Mouse (Mus musculus): ENCODE results near the gene Rassf1. TPM values are rescaled to one million over a fixed set of nuclear protein-coding genes. Genes with fewer than 3 reads are reported as not detected.

Rassf1 gene
- polyA plus RNA-seq, 1 experiment from 2014 or later: 66.5 TPM

GRCm38 (mm10) chr9:107576357-107577107 is 25.2 kb downstream of the Rassf1 start, which contains the start of gene Hyal1:
Gene Hyal1, plus strand, starts transcription at chr9:107576927.
- peak; percentile 92 for DNase-seq (ENCODE audit: low spot score)
- peak within 1 kb of the TSS; percentile 43 for H3K4me3 ChIP-seq (ENCODE audit: low read depth, low read length)
- H3K4me2 ChIP-seq (ENCODE audit: low read depth, low read length): peak within 1 kb of the TSS; percentile 63
- H3K4me1 ChIP-seq (ENCODE audit: control insufficient read depth, insufficient read depth, low read length): peaks cover 11% of the 10 kb centered on the region
- H3K9ac ChIP-seq (ENCODE audit: low read depth, low read length): peak within 1 kb of the TSS; percentile 67
- H3K27ac ChIP-seq (replicated peaks; ENCODE audit: low read depth, low read length): peak within 1 kb of the TSS; percentile 82
- no peaks in the 10 kb centered on the region for H3K9me3 ChIP-seq (ENCODE audit: control insufficient read depth, low read length)
- peaks cover 33% of the 10 kb centered on the region for H3K36me3 ChIP-seq (ENCODE audit: control insufficient read depth, insufficient read depth, low read length)
- ATAC-seq (ENCODE audit: low read depth): peak; percentile 75
- no peaks in the 10 kb centered on the region for H3K27me3 ChIP-seq (replicated peaks; ENCODE audit: control insufficient read depth, insufficient read depth, low read length)
- 21% methylated on average over 13 of the region's 16 CpGs for whole genome bisulfite sequencing

GRCm38 (mm10) chr9:107577871-107578270 is 26.5 kb downstream of the Rassf1 start:
- 88% methylated on average over 10 of the region's 10 CpGs for WGBS
- Histone ChIP-seq H3K4me2 (ENCODE audit: low read depth, low read length) (peak overlapping the region; percentile 63; the same call in 1 of the 2 replicates), H3K4me3 (ENCODE audit: low read depth, low read length) (no peak overlapping the region), H3K4me1 (ENCODE audit: control insufficient read depth, insufficient read depth, low read length) (peaks cover 11% of the 10 kb centered on the region), H3K9me3 (ENCODE audit: control insufficient read depth, low read length) (no peaks in the 10 kb centered on the region), H3K27me3 (replicated peaks; ENCODE audit: control insufficient read depth, insufficient read depth, low read length) (no peaks in the 10 kb centered on the region), H3K36me3 (ENCODE audit: control insufficient read depth, insufficient read depth, low read length) (peaks cover 22% of the 10 kb centered on the region), H3K27ac (replicated peaks; ENCODE audit: low read depth, low read length) (no peak overlapping the region), H3K9ac (ENCODE audit: low read depth, low read length) (no peak overlapping the region)
- ATAC-seq (ENCODE audit: low read depth): no peak
- no peak for DNase-seq (ENCODE audit: low spot score)

- Histone ChIP-seq H3K4me2 (ENCODE audit: low read depth, low read length) (peak within 1 kb of the TSS; percentile 68; the same call in 1 of the 2 replicates), H3K36me3 (ENCODE audit: control insufficient read depth, insufficient read depth, low read length) (peaks cover 22% of the 10 kb centered on the region), H3K27ac (replicated peaks; ENCODE audit: low read depth, low read length) (peak within 1 kb of the TSS; percentile 92; the same call in 1 of the 2 replicates), H3K4me3 (ENCODE audit: low read depth, low read length) (no peak within 1 kb of the TSS), H3K9me3 (ENCODE audit: control insufficient read depth, low read length) (no peaks in the 10 kb centered on the region), H3K4me1 (ENCODE audit: control insufficient read depth, insufficient read depth, low read length) (peaks cover 11% of the 10 kb centered on the region), H3K9ac (ENCODE audit: low read depth, low read length) (no peak within 1 kb of the TSS), H3K27me3 (replicated peaks; ENCODE audit: control insufficient read depth, insufficient read depth, low read length) (no peaks in the 10 kb centered on the region)
- DNase-seq (ENCODE audit: low spot score) (no peak), ATAC-seq (ENCODE audit: low read depth) (no peak)
- 79% methylated on average over 3 of the region's 3 CpGs for WGBS
These were observed 27.2 kb downstream of the Rassf1 start, which contains the start of gene Naa80 for GRCm38 (mm10) chr9:107578587-107578986. Gene Naa80, plus strand, starts transcription at chr9:107578887.

GRCm38 (mm10) chr9:107579023-107579900 is 27.9 kb downstream of the Rassf1 start:
- H3K27ac ChIP-seq (replicated peaks; ENCODE audit: low read depth, low read length): peak overlapping the region; percentile 92; the same call in 1 of the 2 replicates
- WGBS: 89% methylated on average over 14 of the region's 14 CpGs
- H3K9ac ChIP-seq (ENCODE audit: low read depth, low read length): no peak overlapping the region

GRCm38 (mm10) chr9:107580501-107581317 is 29.4 kb downstream of the Rassf1 start, which contains the start of gene Hyal3:
Gene Hyal3, plus strand, starts transcription at chr9:107580818.
- H3K36me3 ChIP-seq (ENCODE audit: control insufficient read depth, insufficient read depth, low read length): peaks cover 9% of the 10 kb centered on the region
- peak within 1 kb of the TSS; percentile 51 for H3K4me3 ChIP-seq (ENCODE audit: low read depth, low read length)
- H3K4me1 ChIP-seq (ENCODE audit: control insufficient read depth, insufficient read depth, low read length): peaks cover 11% of the 10 kb centered on the region
- peak; percentile 96 for DNase-seq (ENCODE audit: low spot score)
- 0% methylated on average over 25 of the region's 32 CpGs for WGBS
- peak within 1 kb of the TSS; percentile 74 for H3K9ac ChIP-seq (ENCODE audit: low read depth, low read length)
- peak within 1 kb of the TSS; percentile 92 for H3K27ac ChIP-seq (replicated peaks; ENCODE audit: low read depth, low read length)
- H3K27me3 ChIP-seq (replicated peaks; ENCODE audit: control insufficient read depth, insufficient read depth, low read length): no peaks in the 10 kb centered on the region
- peak within 1 kb of the TSS; percentile 68 for H3K4me2 ChIP-seq (ENCODE audit: low read depth, low read length)
- ATAC-seq (ENCODE audit: low read depth): peak; percentile 77
- H3K9me3 ChIP-seq (ENCODE audit: control insufficient read depth, low read length): no peaks in the 10 kb centered on the region

More at GRCm38 (mm10) chr9:107579023-107579900, 27.9 kb downstream of the Rassf1 start:
- DNase-seq (ENCODE audit: low spot score) (no peak), ATAC-seq (ENCODE audit: low read depth) (no peak)
- 0 out of 2 replicates have a peak overlapping the region, but pooled peaks have one; percentile 68 for H3K4me2 ChIP-seq (ENCODE audit: low read depth, low read length)
- H3K4me3 ChIP-seq (ENCODE audit: low read depth, low read length): no peak overlapping the region
- peaks cover 17% of the 10 kb centered on the region for H3K36me3 ChIP-seq (ENCODE audit: control insufficient read depth, insufficient read depth, low read length)
- no peaks in the 10 kb centered on the region for H3K27me3 ChIP-seq (replicated peaks; ENCODE audit: control insufficient read depth, insufficient read depth, low read length)
- H3K9me3 ChIP-seq (ENCODE audit: control insufficient read depth, low read length): no peaks in the 10 kb centered on the region
- peaks cover 11% of the 10 kb centered on the region for H3K4me1 ChIP-seq (ENCODE audit: control insufficient read depth, insufficient read depth, low read length)

GRCm38 (mm10) chr9:107581584-107581983 is 30.2 kb downstream of the Rassf1 start:
- peak overlapping the region; percentile 51 for H3K4me3 ChIP-seq (ENCODE audit: low read depth, low read length)
- 76% methylated on average over 4 of the region's 4 CpGs for WGBS
- H3K9me3 ChIP-seq (ENCODE audit: control insufficient read depth, low read length): no peaks in the 10 kb centered on the region
- H3K36me3 ChIP-seq (ENCODE audit: control insufficient read depth, insufficient read depth, low read length): peaks cover 9% of the 10 kb centered on the region
- peak overlapping the region; percentile 68 for H3K4me2 ChIP-seq (ENCODE audit: low read depth, low read length)
- H3K27ac ChIP-seq (replicated peaks; ENCODE audit: low read depth, low read length): peak overlapping the region; percentile 92
- DNase-seq (ENCODE audit: low spot score) (no peak), ATAC-seq (ENCODE audit: low read depth) (no peak)
- peak overlapping the region; percentile 74 for H3K9ac ChIP-seq (ENCODE audit: low read depth, low read length)
- H3K27me3 ChIP-seq (replicated peaks; ENCODE audit: control insufficient read depth, insufficient read depth, low read length): no peaks in the 10 kb centered on the region
- H3K4me1 ChIP-seq (ENCODE audit: control insufficient read depth, insufficient read depth, low read length): peaks cover 8% of the 10 kb centered on the region; the same call in 1 of the 2 replicates

- ATAC-seq (ENCODE audit: low read depth) (no peak), DNase-seq (ENCODE audit: low spot score) (no peak)
- no peak overlapping the region for H3K4me3 ChIP-seq (ENCODE audit: low read depth, low read length)
- peak overlapping the region; percentile 68; the same call in 1 of the 2 replicates for H3K4me2 ChIP-seq (ENCODE audit: low read depth, low read length)
- no peaks in the 10 kb centered on the region for H3K9me3 ChIP-seq (ENCODE audit: control insufficient read depth, low read length)
- H3K27me3 ChIP-seq (replicated peaks; ENCODE audit: control insufficient read depth, insufficient read depth, low read length): no peaks in the 10 kb centered on the region
- H3K27ac ChIP-seq (replicated peaks; ENCODE audit: low read depth, low read length): no peak overlapping the region
- H3K9ac ChIP-seq (ENCODE audit: low read depth, low read length): no peak overlapping the region
- H3K4me1 ChIP-seq (ENCODE audit: control insufficient read depth, insufficient read depth, low read length): peaks cover 4% of the 10 kb centered on the region; the same call in 1 of the 2 replicates
- 90% methylated on average over 7 of the region's 7 CpGs for WGBS
- H3K36me3 ChIP-seq (ENCODE audit: control insufficient read depth, insufficient read depth, low read length): peaks cover 9% of the 10 kb centered on the region
These were observed 31.2 kb downstream of the Rassf1 start for GRCm38 (mm10) chr9:107582509-107583062.
